Mouse (Mus musculus) cortical plate, adult 2 months (tissue): ENCODE measurements around the gene Rab5c.

ENCODE experiments used
- CTCF ChIP-seq: fragments of 200-500 bp; IDR thresholded peaks from 2 replicates; pipeline ENCODE4 v1.5.1; 2011; ENCODE audit warnings: mild to moderate bottlenecking, control low read depth, low read length; ENCODE audit not compliant: insufficient read depth; ENCODE audit errors: extremely low read depth
- POLR2A ChIP-seq: fragments of 200-500 bp; IDR thresholded peaks from 2 replicates; pipeline ENCODE4 v1.6.1; 2011; ENCODE audit warnings: mild to moderate bottlenecking, low read length, control low read depth; ENCODE audit not compliant: insufficient read depth; ENCODE audit errors: extremely low read depth

DNA sequence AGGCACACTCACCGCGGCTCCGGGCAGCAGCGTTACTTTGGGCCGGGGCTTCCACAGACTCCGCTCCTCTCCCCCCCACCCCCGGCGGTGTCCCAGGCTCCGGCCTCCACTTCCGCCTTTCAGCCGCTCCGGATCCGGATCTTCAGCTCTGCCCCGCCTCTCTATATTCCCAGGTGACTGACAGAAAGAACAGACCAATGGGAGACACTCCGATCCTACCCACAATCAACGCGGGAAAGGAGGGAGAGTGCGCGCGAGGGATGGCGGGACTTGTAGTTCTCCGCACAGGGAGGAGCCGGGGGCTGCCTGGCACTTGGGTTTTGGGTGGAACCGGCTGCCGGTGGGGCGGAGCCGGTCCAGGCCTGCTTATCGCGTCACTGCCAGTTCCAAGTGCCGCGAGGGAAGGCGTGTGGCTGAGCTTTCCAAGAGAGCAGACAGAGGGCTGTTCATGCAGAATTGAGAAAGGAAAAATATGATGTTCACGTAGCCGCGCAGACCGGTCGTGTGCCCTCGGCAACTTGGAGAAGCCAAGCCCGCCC is at the start of gene Rab5c:
- TF ChIP-seq CTCF (no peak), POLR2A (peak; percentile 89)
